Mouse (Mus musculus): ENCODE measurements at regions not wholly inside any gene's neighbourhood (a gene's known extent, or its start where the extent isn't known, plus 50 kb on each side); places are given as distances from the start of the nearest gene placed in this dataset.

- no peak for DNase-seq (ENCODE audit: low spot score in 2 of 2)
Measured at GRCm38 (mm10) chr7:115378836-115379235, 635.3 kb downstream of the Insc start.

GRCm38 (mm10) chr7:115379600-115379999, 636.1 kb downstream of the Insc start:
- DNase-seq (ENCODE audit: low spot score in 2 of 2) = no peak

- no peak for DNase-seq (ENCODE audit: low spot score in 2 of 2)
Measured at GRCm38 (mm10) chr7:115380989-115381610, 637.6 kb downstream of the Insc start.

- DNase-seq (ENCODE audit: low spot score in 2 of 2) = no peak
Measured at GRCm38 (mm10) chr7:115382876-115383275, 639.4 kb downstream of the Insc start.

GRCm38 (mm10) chr7:115388874-115389273, 645.4 kb downstream of the Insc start:
- DNase-seq (ENCODE audit: low spot score in 2 of 2) = no peak

GRCm38 (mm10) chr7:115392520-115392919, 646.1 kb downstream of the Sox6 start:
- no peak for DNase-seq (ENCODE audit: low spot score in 2 of 2)

- no peak for DNase-seq (ENCODE audit: low spot score in 2 of 2)
Measured at GRCm38 (mm10) chr7:115398202-115398601, 640.4 kb downstream of the Sox6 start.

- DNase-seq (ENCODE audit: low spot score in 2 of 2) = no peak
Measured at GRCm38 (mm10) chr7:115399461-115399860, 639.1 kb downstream of the Sox6 start.

- no peak for DNase-seq (ENCODE audit: low spot score in 2 of 2)
Measured at GRCm38 (mm10) chr7:115407889-115408288, 630.7 kb downstream of the Sox6 start.

GRCm38 (mm10) chr7:115408915-115409314, 629.7 kb downstream of the Sox6 start:
- no peak for DNase-seq (ENCODE audit: low spot score in 2 of 2)

- no peak for DNase-seq (ENCODE audit: low spot score in 2 of 2)
Measured at GRCm38 (mm10) chr7:115410501-115411230, 627.9 kb downstream of the Sox6 start.

GRCm38 (mm10) chr7:115411456-115411855, 627.1 kb downstream of the Sox6 start:
- DNase-seq (ENCODE audit: low spot score in 2 of 2) = no peak

- DNase-seq (ENCODE audit: low spot score in 2 of 2) = no peak
Measured at GRCm38 (mm10) chr7:115415147-115415561, 623.4 kb downstream of the Sox6 start.

Measured in urinary bladder, postnatal 4 days (tissue).